Mouse (Mus musculus): ENCODE results near the gene Pak6. TPM values are rescaled to one million over a fixed set of nuclear protein-coding genes. Genes with fewer than 3 reads are reported as not detected.
A peak's percentile ranks its signal among the peaks of the same experiment; 100 is the strongest.

Pak6 gene
- polyA plus RNA-seq, 1 experiment = 8.2 TPM

DNA sequence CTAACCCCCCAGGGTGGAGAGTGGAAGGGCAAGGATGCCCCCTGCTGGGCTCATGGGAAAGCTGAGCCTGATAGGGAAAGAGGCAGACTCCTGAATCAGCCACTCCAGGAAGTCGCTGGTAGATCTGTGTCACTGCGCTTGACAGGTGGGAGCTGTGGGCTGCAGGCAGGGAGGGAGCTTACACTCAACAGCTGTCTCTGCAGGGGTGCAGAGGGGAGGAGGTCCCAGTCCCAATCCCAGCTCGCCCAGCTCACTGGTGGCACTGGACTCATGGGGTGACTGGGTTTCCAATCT lies 67.5 kb downstream of the Pak6 start:
- Histone ChIP-seq H3K4me1 (ENCODE audit: control insufficient read depth, insufficient read depth, low read length) (peaks cover 6% of the 10 kb centered on the region), H3K4me3 (replicated peaks; ENCODE audit: extremely low read depth, low read depth, low read length) (no peak overlapping the region)
- 13% methylated on average over 3 of the region's 3 CpGs for WGBS
- DNase-seq = peak; percentile 76
- peak; percentile 75 for TF ChIP-seq CTCF (IDR thresholded peaks at IDR 0.05; ENCODE audit: insufficient read depth, low read length)
- TF ChIP-seq POLR2A (IDR thresholded peaks at IDR 0.05; ENCODE audit: borderline replicate concordance, extremely low read depth, low read depth, low read length) = no peak

DNA sequence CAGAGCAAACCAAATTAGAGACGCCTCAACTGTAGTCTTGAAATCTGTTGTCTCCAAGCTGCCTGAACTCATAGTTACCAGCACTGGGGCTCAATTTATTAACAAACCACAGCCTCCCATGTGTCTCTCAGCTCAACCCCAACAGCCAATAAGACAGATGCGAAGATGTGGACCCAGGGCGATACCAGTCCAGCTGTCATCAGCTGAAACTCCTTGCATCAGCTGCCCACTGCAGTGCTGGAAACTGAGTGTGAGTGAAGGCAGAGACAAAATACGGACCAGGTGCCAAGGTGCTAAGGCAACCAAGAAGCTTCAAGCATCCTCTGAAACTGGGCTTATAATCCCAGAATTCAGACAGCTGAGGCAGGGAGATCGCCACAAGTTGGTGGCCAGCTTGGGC lies 68.9 kb downstream of the Pak6 start:
- H3K4me1 ChIP-seq (ENCODE audit: control insufficient read depth, insufficient read depth, low read length) = peaks cover 6% of the 10 kb centered on the region
- WGBS = 76% methylated on average over 5 of the region's 5 CpGs
- TF ChIP-seq POLR2A (IDR thresholded peaks at IDR 0.05; ENCODE audit: borderline replicate concordance, extremely low read depth, low read depth, low read length) (no peak), CTCF (IDR thresholded peaks at IDR 0.05; ENCODE audit: insufficient read depth, low read length) (no peak)
- DNase-seq = no peak
- H3K4me3 ChIP-seq (replicated peaks; ENCODE audit: extremely low read depth, low read depth, low read length) = no peak overlapping the region

DNA sequence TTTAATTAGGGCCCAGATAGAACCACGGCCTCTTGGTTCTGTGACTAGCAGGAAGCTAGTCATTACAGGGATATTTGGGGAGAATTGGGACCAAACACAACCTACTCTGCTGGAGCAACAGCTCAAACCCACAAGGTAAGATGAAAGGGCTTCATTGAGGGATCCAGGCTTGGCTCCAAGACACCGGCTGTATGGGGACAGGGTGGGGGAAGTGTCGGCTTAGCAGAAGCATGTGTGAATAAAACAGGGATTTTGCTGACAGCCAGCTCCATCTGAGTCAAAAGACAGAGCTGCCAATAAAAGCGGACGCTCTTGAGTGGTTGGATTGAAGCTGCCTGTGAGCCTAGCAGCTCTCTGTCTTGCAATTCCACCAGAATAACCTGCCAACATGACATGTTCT lies 70.2 kb downstream of the Pak6 start:
- no peak for DNase-seq
- 60% methylated on average over 5 of the region's 5 CpGs for WGBS
- no peak overlapping the region for H3K4me3 ChIP-seq (replicated peaks; ENCODE audit: extremely low read depth, low read depth, low read length)
- H3K4me1 ChIP-seq (ENCODE audit: control insufficient read depth, insufficient read depth, low read length) = peaks cover 4% of the 10 kb centered on the region
- TF ChIP-seq CTCF (IDR thresholded peaks at IDR 0.05; ENCODE audit: insufficient read depth, low read length) = no peak
- TF ChIP-seq POLR2A (IDR thresholded peaks at IDR 0.05; ENCODE audit: borderline replicate concordance, extremely low read depth, low read depth, low read length) = no peak

DNA sequence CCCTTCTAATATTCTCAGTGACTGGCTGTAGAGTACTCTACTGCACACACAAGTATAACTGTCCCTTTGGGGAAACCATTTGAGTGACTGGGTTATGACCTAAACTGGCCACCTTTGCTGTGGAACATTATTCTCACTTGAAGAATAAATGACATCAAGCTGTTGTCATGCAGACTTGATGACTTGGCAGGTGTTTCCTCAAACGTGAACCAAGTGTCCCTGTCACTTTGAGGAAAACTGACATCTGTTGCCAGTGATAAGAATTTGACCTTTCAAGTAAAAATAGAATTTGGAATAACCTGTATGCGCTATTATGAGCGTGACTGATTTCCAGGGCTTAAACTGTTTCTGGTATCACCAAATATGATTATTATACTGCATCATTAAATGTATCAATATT lies 77.2 kb downstream of the Pak6 start:
- 41% methylated on average over 3 of the region's 3 CpGs for WGBS
- no peak for TF ChIP-seq POLR2A (IDR thresholded peaks at IDR 0.05; ENCODE audit: borderline replicate concordance, extremely low read depth, low read depth, low read length)
- no peak for TF ChIP-seq CTCF (IDR thresholded peaks at IDR 0.05; ENCODE audit: insufficient read depth, low read length)
- no peak for DNase-seq

DNA sequence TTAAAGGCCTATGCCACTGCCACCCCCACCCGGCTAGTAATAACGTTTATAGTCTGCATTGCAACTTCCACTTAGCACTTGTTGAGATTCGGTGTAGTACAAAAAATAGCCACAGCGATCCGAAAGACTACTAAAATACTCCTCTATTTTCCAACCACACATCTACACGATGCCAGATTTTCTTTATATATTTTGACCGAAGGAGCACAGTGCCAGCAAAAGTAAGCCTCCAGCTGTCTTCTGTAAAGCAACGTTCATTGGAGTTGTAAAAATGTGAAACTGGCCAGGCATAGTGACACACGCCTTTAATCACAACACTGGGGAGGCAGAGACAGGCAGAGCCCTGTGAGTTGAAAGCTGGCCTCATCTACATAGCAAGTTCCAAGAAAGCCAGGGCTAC lies 78.1 kb downstream of the Pak6 start:
- no peak for TF ChIP-seq POLR2A (IDR thresholded peaks at IDR 0.05; ENCODE audit: borderline replicate concordance, extremely low read depth, low read depth, low read length)
- no peak for TF ChIP-seq CTCF (IDR thresholded peaks at IDR 0.05; ENCODE audit: insufficient read depth, low read length)
- WGBS = 57% methylated on average over 9 of the region's 9 CpGs
- Histone ChIP-seq H3K4me1 (ENCODE audit: control insufficient read depth, insufficient read depth, low read length) (peaks cover 5% of the 10 kb centered on the region; the same call in 1 of the 2 replicates), H3K4me3 (replicated peaks; ENCODE audit: extremely low read depth, low read depth, low read length) (no peak overlapping the region)
- DNase-seq = no peak

More for the DNA sequence above, 77.2 kb downstream of the Pak6 start:
- Histone ChIP-seq H3K4me1 (ENCODE audit: control insufficient read depth, insufficient read depth, low read length) (peaks cover 5% of the 10 kb centered on the region; the same call in 1 of the 2 replicates), H3K4me3 (replicated peaks; ENCODE audit: extremely low read depth, low read depth, low read length) (no peak overlapping the region)

DNA sequence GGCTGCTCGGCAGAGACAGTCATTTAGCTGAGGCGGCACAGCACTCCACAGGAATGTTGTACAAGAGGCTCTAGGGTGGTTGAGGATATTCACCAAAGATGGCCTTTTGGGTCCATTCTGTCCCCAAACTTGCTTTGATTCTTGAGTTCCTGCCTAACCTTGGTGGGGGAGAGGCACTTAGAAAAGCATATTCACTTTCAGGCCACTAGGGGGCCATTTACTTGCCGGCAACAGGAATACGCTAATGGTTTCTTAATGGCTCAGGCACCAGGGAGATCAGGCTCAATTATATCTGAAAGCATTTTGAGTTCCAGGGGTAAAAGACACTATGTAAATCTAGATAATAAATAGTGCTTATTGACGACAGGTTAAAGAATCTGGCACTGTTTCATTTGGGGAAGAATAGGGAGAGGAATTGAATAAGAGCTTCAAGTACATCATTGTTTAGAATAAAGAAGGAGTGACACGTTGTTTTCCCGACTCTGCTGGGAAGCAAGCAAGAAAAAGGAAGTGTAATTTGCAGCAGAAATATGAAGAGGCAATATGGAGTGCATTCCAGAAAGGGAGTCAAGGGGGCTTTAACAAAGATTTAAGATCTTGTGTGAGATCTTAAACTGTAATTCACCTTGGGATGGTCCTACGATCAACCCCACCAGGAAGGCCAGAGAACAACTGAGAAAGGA lies 80.3 kb downstream of the Pak6 start:
- Histone ChIP-seq H3K4me1 (ENCODE audit: control insufficient read depth, insufficient read depth, low read length) (peaks cover 14% of the 10 kb centered on the region), H3K4me3 (replicated peaks; ENCODE audit: extremely low read depth, low read depth, low read length) (no peak overlapping the region)
- TF ChIP-seq CTCF (IDR thresholded peaks at IDR 0.05; ENCODE audit: insufficient read depth, low read length) = peak; percentile 37
- no peak for TF ChIP-seq POLR2A (IDR thresholded peaks at IDR 0.05; ENCODE audit: borderline replicate concordance, extremely low read depth, low read depth, low read length)
- WGBS = 21% methylated on average over 8 of the region's 8 CpGs
- peak; percentile 38 for DNase-seq

DNA sequence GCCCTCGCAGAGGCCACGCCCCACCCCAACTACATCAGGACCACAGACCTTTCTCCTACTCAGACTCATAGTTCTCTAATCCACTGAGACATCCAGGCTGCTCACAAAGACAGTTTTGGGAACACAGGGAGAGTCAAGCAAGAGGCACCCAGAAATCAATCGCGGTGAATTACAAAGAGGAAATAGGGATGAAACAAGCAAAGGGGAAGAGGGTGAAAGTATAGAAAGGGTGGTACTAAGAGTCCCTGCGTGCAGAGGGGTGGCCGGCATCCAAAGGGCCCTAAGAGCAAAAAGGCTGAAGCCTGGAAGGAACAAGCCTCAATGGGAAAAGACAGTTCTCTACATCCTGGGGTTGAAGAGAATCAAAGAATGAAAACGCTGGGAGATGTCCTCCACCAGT lies 81.5 kb downstream of the Pak6 start:
- TF ChIP-seq CTCF (IDR thresholded peaks at IDR 0.05; ENCODE audit: insufficient read depth, low read length) (no peak), POLR2A (IDR thresholded peaks at IDR 0.05; ENCODE audit: borderline replicate concordance, extremely low read depth, low read depth, low read length) (no peak)
- Histone ChIP-seq H3K4me3 (replicated peaks; ENCODE audit: extremely low read depth, low read depth, low read length) (no peak overlapping the region), H3K4me1 (ENCODE audit: control insufficient read depth, insufficient read depth, low read length) (peaks cover 17% of the 10 kb centered on the region)
- DNase-seq = no peak
- WGBS = 36% methylated on average over 7 of the region's 7 CpGs

DNA sequence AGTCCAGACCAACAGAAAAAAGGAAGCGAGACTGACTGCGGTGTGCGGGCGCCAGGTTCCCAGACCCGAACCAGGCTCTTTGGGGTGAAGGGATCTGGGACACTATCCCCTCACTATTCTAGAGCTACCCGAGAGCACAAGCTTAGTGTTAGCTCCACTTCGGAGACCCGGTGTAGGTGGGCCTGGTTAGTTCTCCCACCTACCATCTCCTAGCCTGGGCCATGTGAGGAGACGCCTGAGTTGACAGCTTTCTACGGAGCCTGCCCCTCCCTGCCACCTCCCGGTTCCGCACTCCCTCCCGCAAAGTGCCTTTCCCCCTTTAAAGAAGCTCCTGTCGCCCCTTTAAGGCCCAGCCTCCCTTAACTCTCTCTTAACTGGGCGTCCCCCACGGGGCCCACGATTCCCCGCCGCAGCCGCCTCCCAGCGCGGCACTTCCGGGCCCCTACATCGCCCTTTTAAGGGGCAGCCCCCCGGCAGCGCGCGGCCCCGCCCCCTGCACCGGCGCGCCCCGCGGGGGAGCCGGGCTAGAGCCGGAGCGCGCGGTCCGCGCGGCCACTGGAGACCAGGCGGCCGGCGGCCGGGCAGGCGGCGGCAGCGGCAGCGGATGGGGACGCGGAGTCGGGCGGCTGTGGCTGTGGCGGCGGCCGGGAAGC lies 82.3 kb downstream of the Pak6 start, which contains the start of gene Inafm2:
TSS of gene Inafm2 (plus strand) at position 527 of the 653 bp plus-strand sequence.
- peak; percentile 86 for DNase-seq
- no peak for TF ChIP-seq CTCF (IDR thresholded peaks at IDR 0.05; ENCODE audit: insufficient read depth, low read length)
- TF ChIP-seq POLR2A (IDR thresholded peaks at IDR 0.05; ENCODE audit: borderline replicate concordance, extremely low read depth, low read depth, low read length) = peak; percentile 63; the same call in 1 of the 2 replicates
- 2% methylated on average over 40 of the region's 57 CpGs for WGBS
- H3K4me3 ChIP-seq (replicated peaks; ENCODE audit: extremely low read depth, low read depth, low read length) = peak within 1 kb of the TSS; percentile 91
- H3K4me1 ChIP-seq (ENCODE audit: control insufficient read depth, insufficient read depth, low read length) = peaks cover 24% of the 10 kb centered on the region

DNA sequence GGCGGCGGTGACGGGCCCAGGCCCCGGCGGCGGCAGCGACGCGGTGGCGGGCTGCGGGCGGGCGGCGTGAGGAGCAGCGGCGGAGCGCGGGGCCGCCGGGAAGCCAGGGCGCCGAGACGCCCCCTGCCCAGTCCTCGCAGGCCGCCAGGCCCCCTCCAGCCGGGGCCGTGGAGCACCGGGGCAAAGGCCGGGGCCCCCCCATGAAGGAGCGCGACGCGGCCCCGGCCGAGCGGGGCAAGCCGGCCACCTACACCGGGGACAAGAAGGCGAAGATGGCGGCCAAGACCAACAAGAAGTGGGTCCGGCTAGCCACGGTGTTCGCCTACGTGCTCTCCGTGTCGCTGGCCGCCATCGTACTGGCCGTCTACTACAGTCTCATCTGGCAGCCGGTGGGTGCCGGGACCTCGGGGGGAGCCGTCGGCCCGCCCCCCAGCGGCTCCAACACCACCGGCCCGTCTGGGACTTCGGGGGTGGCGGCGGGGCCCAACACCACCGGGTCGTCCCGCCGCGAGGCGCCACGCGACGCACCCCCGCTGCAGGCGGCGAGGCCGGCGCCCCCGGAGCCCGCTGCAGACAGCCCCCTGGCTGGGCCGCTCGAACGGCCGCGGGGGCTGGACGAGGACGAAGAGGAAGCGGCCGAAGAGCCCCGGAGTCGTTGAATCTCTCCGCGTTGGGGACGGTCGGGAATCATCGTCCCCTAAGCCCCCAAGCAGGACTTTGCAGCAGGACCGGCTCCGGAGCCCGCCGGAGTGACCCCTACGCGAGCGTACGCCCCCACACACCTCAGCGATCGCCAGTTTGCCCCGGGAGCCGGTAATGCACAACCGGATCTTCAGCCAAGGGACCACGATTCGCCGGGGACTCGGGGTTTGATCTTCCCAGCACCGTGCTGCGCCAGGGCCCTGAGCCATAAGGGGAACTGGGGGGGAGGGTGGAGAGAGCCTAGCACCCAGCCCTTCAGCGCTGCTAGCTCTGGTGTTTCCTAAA lies 83.1 kb downstream of the Pak6 start:
- 5% methylated on average over 110 of the region's 113 CpGs for WGBS
- DNase-seq = peak; percentile 59
- H3K4me3 ChIP-seq (replicated peaks; ENCODE audit: extremely low read depth, low read depth, low read length) = peak overlapping the region; percentile 91
- TF ChIP-seq CTCF (IDR thresholded peaks at IDR 0.05; ENCODE audit: insufficient read depth, low read length) (no peak), POLR2A (IDR thresholded peaks at IDR 0.05; ENCODE audit: borderline replicate concordance, extremely low read depth, low read depth, low read length) (no peak)
- H3K4me1 ChIP-seq (ENCODE audit: control insufficient read depth, insufficient read depth, low read length) = peaks cover 25% of the 10 kb centered on the region
